Mouse (Mus musculus) layer of hippocampus, postnatal 25 days (tissue): ENCODE measurements around the gene Rbmy. TPM values are rescaled to one million over a fixed set of nuclear protein-coding genes. Genes with fewer than 3 reads are reported as not detected.
"Not testable (repeated sequence)": the region's sequence is repeated elsewhere in the genome, so short reads cannot be mapped to it uniquely, and the experiment has no call there.

Source experiments
- DNase-seq, 2 experiments: peaks; one replicate each; pipeline ENCODE4 v3.0.0; 2022; ENCODE audit warnings: mixed read lengths in 2 of 2, low spot score in 1 of 2; ENCODE audit errors: extremely low spot score in 1 of 2
- total RNA-seq, 2 experiments: library from RNA; stranded (reverse); gene quantifications; 2 replicates each; pipeline ENCODE4 v1.2.3; 2021

The Rbmy gene
- total RNA-seq, result not detected

- not testable (repeated sequence) for DNase-seq
Observed at GRCm38 (mm10) chrY:2830380-2830779, at the start of gene Rbmy, which contains the start of gene Gm10256. Rbmy (plus strand) TSS chrY:2830680. Gm10256 (plus strand) TSS chrY:2830699.

GRCm38 (mm10) chrY:2796105-2796504 is 34.4 kb upstream of the Rbmy start, which contains the start of gene Gm4064:
Gm4064 (minus strand) TSS chrY:2796205.
- not testable (repeated sequence) for DNase-seq

Other genes with a start within 250 kb of the Rbmy start
- not detected for gene H2al2c, start 231.6 kb upstream of the Rbmy start, total RNA-seq
- gene Sry, start 167.0 kb upstream of the Rbmy start, total RNA-seq, result not detected
- gene H2al2b, start 110.0 kb upstream of the Rbmy start, total RNA-seq, result not detected
- not detected for gene Gm4064, start 34.5 kb upstream of the Rbmy start, total RNA-seq
- not detected for gene Gm10256, start within 50 bp of the Rbmy start, total RNA-seq
- gene Gm10352, start 70.3 kb downstream of the Rbmy start, total RNA-seq, result not detected
- gene Gm29289, start 101.9 kb downstream of the Rbmy start, total RNA-seq, result not detected